Mouse (Mus musculus): ENCODE results near the gene Ush2a. TPM values are rescaled to one million over a fixed set of nuclear protein-coding genes. Genes with fewer than 3 reads are reported as not detected.

The Ush2a gene
- polyA plus RNA-seq, 1 experiment from 2014 or later, result not detected

DNA sequence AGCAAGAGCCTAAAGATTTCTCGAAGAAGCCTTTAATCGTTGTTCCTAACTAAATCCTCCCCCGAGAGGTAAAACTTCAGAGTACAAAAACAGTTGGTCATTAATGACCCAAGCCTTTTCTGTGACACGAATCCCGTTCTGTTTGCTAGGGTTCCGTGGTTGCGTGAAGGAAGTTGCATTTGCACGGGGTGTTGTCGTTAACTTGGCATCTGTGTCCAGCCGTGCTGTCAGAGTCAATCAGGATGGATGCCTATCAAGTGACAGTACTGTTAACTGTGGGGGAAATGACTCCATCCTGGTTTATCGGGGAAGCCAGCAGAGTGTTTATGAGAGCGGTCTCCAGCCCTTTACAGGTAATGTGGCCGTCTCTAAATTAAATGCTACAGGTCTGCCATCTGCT is 287.9 kb downstream of the Ush2a start:
- no peak overlapping the region for H3K4me3 ChIP-seq (ENCODE audit: low read depth, low read length)
- no peaks in the 10 kb centered on the region for H3K27me3 ChIP-seq (ENCODE audit: insufficient read depth, low read length)
- no peaks in the 10 kb centered on the region for H3K36me3 ChIP-seq (replicated peaks; ENCODE audit: insufficient read depth, low read length)
- no peaks in the 10 kb centered on the region for H3K4me1 ChIP-seq (ENCODE audit: insufficient read depth)
- H3K9me3 ChIP-seq (ENCODE audit: low read length), result no peaks in the 10 kb centered on the region
- H3K4me2 ChIP-seq (ENCODE audit: low read depth, low read length), result no peak overlapping the region
- no peak overlapping the region for H3K27ac ChIP-seq (ENCODE audit: low read depth)
- 56% methylated on average over 13 of the region's 13 CpGs for WGBS (ENCODE audit: insufficient replicate concordance)
- no peak for ATAC-seq
- no peak for DNase-seq
- TF ChIP-seq CTCF (IDR thresholded peaks at IDR 0.05; ENCODE audit: low read depth) (no peak), EP300 (IDR thresholded peaks at IDR 0.05; ENCODE audit: low read depth) (no peak)
- no peak overlapping the region for H3K9ac ChIP-seq (replicated peaks)

DNA sequence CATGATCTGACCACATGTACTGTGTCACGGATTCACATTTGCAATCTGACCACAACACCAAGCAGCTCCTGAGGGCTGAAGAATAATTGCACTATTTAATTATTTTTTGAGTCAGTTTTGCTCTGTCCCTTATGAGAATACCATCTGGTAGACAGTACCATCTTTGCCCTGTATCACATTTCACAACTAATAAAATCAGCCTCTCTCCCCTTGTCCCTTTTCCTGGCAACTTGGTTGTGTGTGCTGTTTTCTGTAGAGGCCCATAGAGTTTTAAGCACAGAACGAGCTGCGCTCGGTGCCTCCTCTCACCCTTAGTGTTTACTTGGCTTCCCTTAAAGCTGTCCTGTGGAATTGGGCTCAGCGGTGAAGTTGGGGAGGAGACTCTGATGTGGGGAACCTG is 290.0 kb downstream of the Ush2a start:
- H3K27ac ChIP-seq (ENCODE audit: low read depth), result no peak overlapping the region
- H3K4me2 ChIP-seq (ENCODE audit: low read depth, low read length), result no peak overlapping the region
- no peaks in the 10 kb centered on the region for H3K9me3 ChIP-seq (ENCODE audit: low read length)
- H3K9ac ChIP-seq (replicated peaks), result no peak overlapping the region
- no peaks in the 10 kb centered on the region for H3K36me3 ChIP-seq (replicated peaks; ENCODE audit: insufficient read depth, low read length)
- DNase-seq (no peak), ATAC-seq (no peak)
- TF ChIP-seq EP300 (IDR thresholded peaks at IDR 0.05; ENCODE audit: low read depth) (no peak), CTCF (IDR thresholded peaks at IDR 0.05; ENCODE audit: low read depth) (no peak)
- WGBS (ENCODE audit: insufficient replicate concordance), result 74% methylated on average over 5 of the region's 5 CpGs
- H3K27me3 ChIP-seq (ENCODE audit: insufficient read depth, low read length), result no peaks in the 10 kb centered on the region
- no peak overlapping the region for H3K4me3 ChIP-seq (ENCODE audit: low read depth, low read length)
- H3K4me1 ChIP-seq (ENCODE audit: insufficient read depth), result no peaks in the 10 kb centered on the region

DNA sequence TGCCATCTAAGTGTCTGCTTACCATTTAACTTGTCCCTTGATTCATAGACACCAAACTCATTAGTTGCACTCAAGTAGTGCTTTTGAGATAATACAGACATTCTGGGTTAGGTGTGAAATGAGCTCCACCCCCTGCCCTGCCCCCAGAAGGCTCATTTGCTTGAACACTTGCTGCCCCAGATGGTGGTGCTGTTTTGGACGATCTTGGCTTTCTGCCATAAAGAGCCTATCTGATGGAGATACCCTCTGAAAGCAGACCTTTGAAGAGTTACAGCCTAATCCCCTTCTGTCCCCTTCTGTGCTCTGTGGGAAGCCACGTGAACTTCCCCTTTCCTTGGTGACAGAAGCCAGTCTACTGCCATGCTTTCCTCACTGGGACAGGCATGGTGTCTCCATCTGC is 297.1 kb downstream of the Ush2a start:
- Histone ChIP-seq H3K36me3 (replicated peaks; ENCODE audit: insufficient read depth, low read length) (no peaks in the 10 kb centered on the region), H3K4me1 (ENCODE audit: insufficient read depth) (no peaks in the 10 kb centered on the region), H3K9ac (replicated peaks) (no peak overlapping the region), H3K4me2 (ENCODE audit: low read depth, low read length) (no peak overlapping the region), H3K4me3 (ENCODE audit: low read depth, low read length) (no peak overlapping the region), H3K27me3 (ENCODE audit: insufficient read depth, low read length) (no peaks in the 10 kb centered on the region), H3K27ac (ENCODE audit: low read depth) (no peak overlapping the region), H3K9me3 (ENCODE audit: low read length) (no peaks in the 10 kb centered on the region)
- WGBS (ENCODE audit: insufficient replicate concordance), result 9% methylated on average over 2 of the region's 2 CpGs
- ATAC-seq (no peak), DNase-seq (no peak)
- no peak for TF ChIP-seq EP300 (IDR thresholded peaks at IDR 0.05; ENCODE audit: low read depth)
- no peak for TF ChIP-seq CTCF (IDR thresholded peaks at IDR 0.05; ENCODE audit: low read depth)

DNA sequence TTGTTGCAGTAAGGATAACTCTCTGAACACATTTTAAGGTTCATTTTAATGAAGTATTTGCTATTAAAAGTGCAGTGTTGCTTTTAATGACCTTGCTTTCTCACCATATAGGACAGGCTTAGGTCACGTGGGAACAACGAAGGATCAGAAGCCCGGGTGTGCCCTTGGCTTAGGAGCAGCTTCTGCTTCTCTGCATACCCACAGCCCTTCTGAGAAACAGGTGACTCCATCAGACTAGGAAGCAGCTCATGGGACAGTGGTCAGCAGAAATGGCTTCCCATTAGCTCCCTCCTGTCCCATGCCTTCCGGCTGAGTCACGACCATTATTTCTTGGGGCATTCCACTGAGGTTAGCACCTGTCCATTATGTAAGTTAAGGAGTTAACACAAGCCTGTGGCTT is 304.4 kb downstream of the Ush2a start:
- H3K36me3 ChIP-seq (replicated peaks; ENCODE audit: insufficient read depth, low read length), result no peaks in the 10 kb centered on the region
- WGBS (ENCODE audit: insufficient replicate concordance), result 79% methylated on average over 5 of the region's 5 CpGs
- H3K9ac ChIP-seq (replicated peaks), result no peak overlapping the region
- no peak for TF ChIP-seq EP300 (IDR thresholded peaks at IDR 0.05; ENCODE audit: low read depth)
- no peak for TF ChIP-seq CTCF (IDR thresholded peaks at IDR 0.05; ENCODE audit: low read depth)
- no peak overlapping the region for H3K4me2 ChIP-seq (ENCODE audit: low read depth, low read length)
- no peaks in the 10 kb centered on the region for H3K27me3 ChIP-seq (ENCODE audit: insufficient read depth, low read length)
- H3K4me1 ChIP-seq (ENCODE audit: insufficient read depth), result no peaks in the 10 kb centered on the region
- no peak overlapping the region for H3K27ac ChIP-seq (ENCODE audit: low read depth)
- DNase-seq (no peak), ATAC-seq (no peak)
- no peak overlapping the region for H3K4me3 ChIP-seq (ENCODE audit: low read depth, low read length)
- H3K9me3 ChIP-seq (ENCODE audit: low read length), result no peaks in the 10 kb centered on the region

DNA sequence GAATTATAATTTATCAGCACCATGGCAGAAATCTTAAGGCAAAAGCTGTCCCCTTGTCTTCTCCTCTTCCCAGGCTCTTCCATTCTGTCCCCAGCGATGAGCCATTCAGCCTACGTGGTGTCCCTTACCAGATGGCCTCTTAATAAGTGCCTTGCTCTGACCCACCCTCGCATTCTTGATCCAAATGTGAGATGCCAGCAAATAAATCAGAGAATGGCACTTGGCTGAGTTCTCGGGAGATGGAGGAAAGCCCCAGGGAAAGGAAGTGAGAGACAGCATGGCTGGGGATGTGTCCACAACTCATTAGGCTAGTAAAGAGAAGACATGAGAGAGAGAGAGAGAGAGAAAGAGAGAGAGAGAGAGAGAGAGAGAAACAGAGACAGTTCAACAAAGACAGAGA is 305.7 kb downstream of the Ush2a start:
- no peak for ATAC-seq
- no peaks in the 10 kb centered on the region for H3K36me3 ChIP-seq (replicated peaks; ENCODE audit: insufficient read depth, low read length)
- no peak overlapping the region for H3K27ac ChIP-seq (ENCODE audit: low read depth)
- no peaks in the 10 kb centered on the region for H3K27me3 ChIP-seq (ENCODE audit: insufficient read depth, low read length)
- H3K9ac ChIP-seq (replicated peaks), result no peak overlapping the region
- H3K4me2 ChIP-seq (ENCODE audit: low read depth, low read length), result no peak overlapping the region
- no peak for DNase-seq
- no peak for TF ChIP-seq EP300 (IDR thresholded peaks at IDR 0.05; ENCODE audit: low read depth)
- no peak for TF ChIP-seq CTCF (IDR thresholded peaks at IDR 0.05; ENCODE audit: low read depth)
- WGBS (ENCODE audit: insufficient replicate concordance), result 76% methylated on average over 4 of the region's 4 CpGs
- no peak overlapping the region for H3K4me3 ChIP-seq (ENCODE audit: low read depth, low read length)
- H3K4me1 ChIP-seq (ENCODE audit: insufficient read depth), result no peaks in the 10 kb centered on the region
- no peaks in the 10 kb centered on the region for H3K9me3 ChIP-seq (ENCODE audit: low read length)

DNA sequence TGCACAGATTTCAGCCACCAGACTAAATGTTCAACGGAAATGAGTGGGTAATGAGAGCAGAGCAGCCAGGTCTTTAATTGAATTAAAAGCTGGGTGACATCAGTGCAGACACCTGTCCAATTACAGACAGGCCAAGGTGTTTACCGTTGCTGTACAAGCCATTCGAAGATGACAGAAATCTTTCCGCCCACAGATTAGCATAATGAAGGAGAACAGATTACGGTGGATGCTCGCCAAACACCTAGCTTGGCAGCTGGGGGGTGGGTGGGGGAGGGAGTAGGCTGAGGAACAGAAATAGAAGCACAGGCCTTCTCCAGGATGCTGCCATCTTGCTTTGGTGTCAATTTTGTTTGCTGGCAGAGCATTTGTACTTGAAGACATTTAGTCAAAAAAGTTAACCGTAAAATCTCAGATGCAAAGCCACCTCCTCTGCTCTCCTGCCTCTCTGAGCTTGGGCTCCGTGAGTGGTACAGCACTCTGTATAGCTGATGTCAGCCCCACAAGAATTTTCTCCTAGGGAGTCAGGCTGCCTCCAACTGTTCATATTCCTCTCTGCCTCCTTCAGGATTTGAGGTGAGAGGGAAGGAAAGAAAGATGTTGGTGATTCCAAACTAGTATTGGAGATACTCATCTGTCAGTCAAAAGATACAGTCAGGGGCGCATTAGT is 306.6 kb downstream of the Ush2a start:
- no peak overlapping the region for H3K4me3 ChIP-seq (ENCODE audit: low read depth, low read length)
- no peak overlapping the region for H3K4me2 ChIP-seq (ENCODE audit: low read depth, low read length)
- WGBS (ENCODE audit: insufficient replicate concordance), result 80% methylated on average over 9 of the region's 9 CpGs
- H3K9me3 ChIP-seq (ENCODE audit: low read length), result no peaks in the 10 kb centered on the region
- no peak for DNase-seq
- no peak overlapping the region for H3K27ac ChIP-seq (ENCODE audit: low read depth)
- H3K9ac ChIP-seq (replicated peaks), result no peak overlapping the region
- ATAC-seq, result no peak
- TF ChIP-seq CTCF (IDR thresholded peaks at IDR 0.05; ENCODE audit: low read depth) (no peak), EP300 (IDR thresholded peaks at IDR 0.05; ENCODE audit: low read depth) (no peak)
- no peaks in the 10 kb centered on the region for H3K4me1 ChIP-seq (ENCODE audit: insufficient read depth)
- no peaks in the 10 kb centered on the region for H3K36me3 ChIP-seq (replicated peaks; ENCODE audit: insufficient read depth, low read length)
- H3K27me3 ChIP-seq (ENCODE audit: insufficient read depth, low read length), result no peaks in the 10 kb centered on the region
